Mouse (Mus musculus) kidney, adult 2 months (tissue): Measurements from ENCODE around the gene Sgip1.

ENCODE experiments used
- CTCF ChIP-seq: fragments of 200-500 bp; conservative IDR thresholded peaks from 2 replicates; pipeline ENCODE4 v1.5.1; 2011; ENCODE audit warnings: low read depth, mild to moderate bottlenecking, control low read depth, low read length, moderate library complexity, mixed read lengths; ENCODE audit not compliant: insufficient read depth, insufficient read length
- POLR2A ChIP-seq: fragments of 200-500 bp; IDR thresholded peaks from one replicate; pipeline ENCODE4 v1.6.1; 2011; ENCODE audit warnings: low read depth, low read length, control low read depth

DNA sequence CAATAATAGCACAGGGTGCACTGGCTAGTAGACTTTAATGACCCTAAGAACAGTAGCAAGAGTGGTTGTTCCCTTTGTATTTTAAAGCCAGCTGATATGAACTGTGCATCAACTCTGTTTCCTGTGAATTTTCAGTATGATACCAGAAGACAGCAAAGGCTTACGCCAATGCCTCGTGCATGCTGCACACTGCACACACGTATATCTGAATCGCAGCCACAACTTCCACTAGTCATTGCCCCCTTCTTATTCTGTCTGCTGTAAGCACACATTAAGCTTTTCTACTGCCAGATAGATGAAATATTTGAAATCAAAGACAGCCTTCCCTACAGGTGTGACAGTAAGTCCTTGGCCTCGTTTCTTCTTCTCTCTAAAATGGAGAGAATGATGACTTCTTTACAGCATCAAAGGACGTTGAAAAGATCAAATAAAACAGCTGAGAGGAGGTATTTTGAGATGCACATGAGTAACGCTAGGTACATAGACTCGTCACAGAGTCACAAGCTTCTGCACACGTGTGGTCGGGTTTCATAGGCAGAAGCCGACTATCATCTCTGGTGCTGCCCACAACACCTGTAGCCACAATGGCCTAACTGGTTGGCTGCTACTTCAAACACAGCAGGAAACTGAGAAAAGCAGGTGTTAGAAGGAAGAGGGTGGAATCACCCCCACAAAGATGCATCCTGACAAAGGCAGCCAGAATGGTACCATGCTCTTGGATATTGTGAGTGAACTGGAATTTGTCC is 249.7 kb downstream of the Sgip1 start:
- TF ChIP-seq CTCF (no peak), POLR2A (no peak)
